Mouse (Mus musculus) neural tube, embryonic 12.5 days (tissue): ENCODE measurements around the gene Gmip. TPM values are rescaled to one million over a fixed set of nuclear protein-coding genes. Genes with fewer than 3 reads are reported as not detected.

Source experiments
- ATAC-seq: fragments of 200-750 bp; cut with Nextera tagmentation; 2 replicates; pipeline ENCODE4 v1.8.0; 2017; ENCODE audit warnings: low read depth, mild to moderate bottlenecking, moderate TSS enrichment, moderate library complexity; ENCODE audit not compliant: low FRiP score
- H3K27ac ChIP-seq: fragments of 300-500 bp; sonication (generic); 2 replicates; pipeline ENCODE4 v1.5.1; 2016
- H3K27me3 ChIP-seq: fragments of 300-500 bp; sonication (generic); replicated peaks from 2 replicates; pipeline ENCODE4 v1.6.1; 2016; ENCODE audit warnings: mild to moderate bottlenecking
- H3K36me3 ChIP-seq: fragments of 300-500 bp; sonication (generic); 2 replicates; pipeline ENCODE4 v1.6.1; 2016; ENCODE audit warnings: mild to moderate bottlenecking
- H3K4me1 ChIP-seq: fragments of 300-500 bp; sonication (generic); 2 replicates; pipeline ENCODE4 v1.6.1; 2016
- H3K4me2 ChIP-seq: fragments of 300-500 bp; sonication (generic); replicated peaks from 2 replicates; pipeline ENCODE4 v1.6.1; 2016; ENCODE audit warnings: mild to moderate bottlenecking
- H3K4me3 ChIP-seq: fragments of 300-500 bp; sonication (generic); 2 replicates; pipeline ENCODE4 v1.5.1; 2016
- H3K9ac ChIP-seq: fragments of 300-500 bp; sonication (generic); 2 replicates; pipeline ENCODE4 v1.6.1; 2016; ENCODE audit warnings: mild to moderate bottlenecking
- H3K9me3 ChIP-seq: fragments of 300-500 bp; sonication (generic); 2 replicates; pipeline ENCODE4 v1.6.1; 2016; ENCODE audit warnings: mild to moderate bottlenecking
- WGBS: fragments of 180-500 bp; shearing (Covaris S2); methylation state at CpG from one replicate; pipeline ENCODE4 v1.1.7; 2016; 5-methylcytosine and 5-hydroxymethylcytosine counted together
- polyA plus RNA-seq: library from polyadenylated mRNA; unstranded; fragments of >200 nt; fragmentation: Nextera tagmentation; extraction: Ambion mirVana; gene quantifications from 2 replicates; pipeline ENCODE4 v1.2.1, GENCODE M21; 2016

The Gmip gene
- polyA plus RNA-seq, 1 experiment from 2014 or later: 28.0 TPM

DNA sequence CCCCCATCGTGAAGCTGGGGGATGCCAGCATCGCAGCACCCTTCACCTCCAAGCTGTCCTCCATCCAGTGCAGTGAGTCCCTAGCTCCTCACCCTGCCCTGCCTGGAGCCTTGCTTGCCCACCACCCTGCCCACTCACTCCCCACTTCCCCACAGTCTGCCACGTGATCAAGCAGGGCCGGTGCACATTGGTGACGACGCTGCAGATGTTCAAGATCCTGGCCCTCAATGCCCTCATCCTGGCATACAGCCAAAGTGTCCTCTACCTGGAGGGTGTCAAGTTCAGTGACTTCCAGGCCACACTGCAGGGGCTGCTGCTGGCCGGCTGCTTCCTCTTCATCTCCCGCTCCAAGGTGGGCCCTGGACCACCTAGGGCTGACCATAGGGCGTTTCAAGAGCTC, 3.0 kb upstream of the Gmip start:
- Histone ChIP-seq H3K4me2 (no peak overlapping the region), H3K27me3 (no peaks in the 10 kb centered on the region), H3K9me3 (no peaks in the 10 kb centered on the region), H3K4me1 (peaks cover 16% of the 10 kb centered on the region), H3K27ac (no peak overlapping the region), H3K36me3 (peaks cover 73% of the 10 kb centered on the region), H3K4me3 (no peak overlapping the region), H3K9ac (no peak overlapping the region)
- ATAC-seq: no peak
- 98% methylated on average over 9 of the region's 9 CpGs for WGBS

DNA sequence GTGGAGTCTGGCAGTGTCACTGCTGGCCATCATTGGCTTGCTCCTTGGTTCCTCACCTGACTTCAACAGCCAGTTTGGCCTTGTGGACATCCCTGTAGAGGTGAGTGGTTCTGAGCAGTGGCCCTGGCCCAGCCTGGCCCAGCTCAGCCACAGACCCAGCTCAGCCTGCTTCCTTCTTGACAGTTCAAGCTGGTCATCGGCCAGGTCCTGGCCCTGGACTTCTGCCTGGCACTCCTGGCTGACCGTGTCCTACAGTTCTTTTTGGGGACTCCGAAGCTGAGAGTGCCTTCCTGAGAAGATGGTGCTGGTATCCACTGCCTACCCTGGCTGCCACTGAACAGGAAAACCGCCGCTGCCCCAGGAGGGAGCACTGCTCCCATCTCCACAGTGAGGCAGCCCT, 1.2 kb upstream of the Gmip start:
- Histone ChIP-seq H3K4me3 (no peak overlapping the region), H3K27ac (no peak overlapping the region), H3K27me3 (no peaks in the 10 kb centered on the region), H3K36me3 (peaks cover 65% of the 10 kb centered on the region), H3K4me2 (no peak overlapping the region), H3K4me1 (peaks cover 16% of the 10 kb centered on the region), H3K9me3 (no peaks in the 10 kb centered on the region), H3K9ac (no peak overlapping the region)
- ATAC-seq: no peak
- WGBS: 92% methylated on average over 5 of the region's 5 CpGs

DNA sequence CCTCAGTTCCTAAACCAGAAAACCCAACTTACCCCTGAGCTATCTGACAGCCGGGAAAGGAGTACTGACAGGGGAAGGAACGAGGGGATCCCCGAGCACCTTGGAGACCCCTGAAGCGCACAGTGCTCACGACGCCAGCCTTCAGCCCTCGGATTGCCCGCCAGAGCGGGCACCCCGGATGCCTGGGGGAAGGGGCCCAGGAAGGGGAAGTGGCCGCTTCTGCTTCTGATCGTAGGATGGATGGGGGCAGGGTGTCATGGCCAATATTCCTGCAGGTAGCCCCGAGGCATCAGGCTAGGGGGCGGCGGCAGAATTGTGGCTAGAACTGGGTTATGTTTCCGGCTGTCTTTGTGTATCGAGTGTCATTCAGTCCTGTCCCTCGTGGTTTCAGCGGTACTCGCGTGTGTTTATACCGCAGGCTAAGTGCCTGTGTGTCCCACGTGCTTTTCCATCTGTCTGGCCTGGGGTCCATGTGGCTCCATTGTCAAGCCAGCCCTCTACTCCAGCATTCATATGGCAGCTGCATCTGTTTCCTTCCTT, 455 bp downstream of the Gmip start:
- Histone ChIP-seq H3K27me3 (no peaks in the 10 kb centered on the region), H3K9me3 (no peaks in the 10 kb centered on the region), H3K27ac (peak overlapping the region; percentile 50; the same call in 1 of the 2 replicates), H3K4me3 (peak overlapping the region; percentile 47), H3K4me2 (peak overlapping the region; percentile 87), H3K4me1 (peaks cover 16% of the 10 kb centered on the region), H3K36me3 (peaks cover 54% of the 10 kb centered on the region), H3K9ac (peak overlapping the region; percentile 79)
- ATAC-seq: peak; percentile 77
- 3% methylated on average over 23 of the region's 23 CpGs for WGBS

DNA sequence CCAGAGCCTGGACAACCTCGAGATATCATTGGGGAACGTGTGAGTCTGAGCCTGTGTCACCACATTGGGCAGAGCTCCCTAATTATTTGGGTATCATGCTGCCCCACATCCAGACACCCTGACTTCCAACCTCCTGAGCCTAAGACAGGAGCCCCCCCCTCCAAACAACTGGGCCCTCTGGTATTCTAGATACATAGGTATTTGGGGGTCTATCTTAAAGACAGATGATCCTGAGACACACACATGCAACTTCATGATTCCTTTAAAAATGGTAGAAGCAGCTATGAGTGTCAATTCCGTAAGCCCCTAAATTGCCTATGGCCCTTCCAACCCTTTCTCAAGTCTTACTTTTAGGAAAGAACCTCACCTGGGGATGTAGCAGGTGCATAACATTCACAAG, 1.3 kb downstream of the Gmip start:
- ATAC-seq: no peak
- no peaks in the 10 kb centered on the region for H3K9me3 ChIP-seq
- no peak overlapping the region for H3K9ac ChIP-seq
- no peaks in the 10 kb centered on the region for H3K27me3 ChIP-seq
- H3K4me1 ChIP-seq: peaks cover 16% of the 10 kb centered on the region
- WGBS: 79% methylated on average over 3 of the region's 3 CpGs
- H3K4me2 ChIP-seq: peak overlapping the region; percentile 87
- H3K27ac ChIP-seq: no peak overlapping the region
- H3K36me3 ChIP-seq: peaks cover 56% of the 10 kb centered on the region
- H3K4me3 ChIP-seq: no peak overlapping the region

DNA sequence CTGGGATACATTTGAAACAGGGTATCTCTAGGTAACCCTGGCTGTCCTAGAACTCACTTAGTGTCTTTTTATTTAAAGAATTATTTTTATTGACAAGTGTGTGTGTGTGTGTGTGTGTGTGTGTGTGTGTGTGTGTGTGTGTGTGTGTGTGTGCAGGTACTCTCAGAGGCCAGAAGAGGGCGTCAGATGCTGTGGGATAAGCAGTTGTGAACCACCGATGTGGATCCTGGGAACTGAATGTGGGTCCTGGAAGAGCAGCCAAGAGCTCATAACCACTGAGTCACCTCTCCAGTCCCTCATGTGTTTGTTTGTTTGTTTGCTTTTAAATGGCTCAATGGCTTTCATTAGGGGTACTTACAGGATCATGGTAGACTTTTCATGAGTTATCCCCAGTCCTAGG, 6.4 kb downstream of the Gmip start:
- Histone ChIP-seq H3K27ac (no peak overlapping the region), H3K9ac (no peak overlapping the region), H3K27me3 (no peaks in the 10 kb centered on the region), H3K36me3 (peaks cover 56% of the 10 kb centered on the region), H3K4me3 (no peak overlapping the region), H3K9me3 (no peaks in the 10 kb centered on the region), H3K4me2 (no peak overlapping the region), H3K4me1 (no peaks in the 10 kb centered on the region)
- 79% methylated on average over 2 of the region's 2 CpGs for WGBS
- no peak for ATAC-seq

DNA sequence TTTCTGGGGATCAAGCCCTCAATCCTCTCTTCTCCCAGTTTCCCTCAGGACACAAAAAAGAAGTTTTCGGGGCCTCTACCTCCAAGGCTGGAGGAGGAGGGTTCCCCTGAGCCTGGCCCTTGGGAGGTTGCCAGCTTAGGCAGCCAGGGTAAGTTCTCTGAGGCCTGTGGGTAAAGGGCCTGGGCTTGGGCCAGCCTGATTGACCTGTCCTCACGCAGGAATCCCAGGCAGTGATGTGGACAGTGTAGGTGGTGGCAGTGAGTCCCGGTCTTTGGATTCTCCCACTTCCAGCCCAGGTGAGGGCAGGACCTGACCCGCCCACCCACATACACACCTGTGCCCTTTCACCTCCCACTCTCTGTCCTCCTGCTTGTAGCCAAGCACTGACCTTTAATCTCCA, 6.9 kb downstream of the Gmip start:
- 0 out of 2 replicates have a peak, but pooled peaks cover under 1% of the 10 kb centered on the region for H3K27me3 ChIP-seq
- H3K36me3 ChIP-seq: peaks cover 58% of the 10 kb centered on the region
- no peak overlapping the region for H3K27ac ChIP-seq
- H3K9me3 ChIP-seq: no peaks in the 10 kb centered on the region
- over 99% methylated on average over 4 of the region's 4 CpGs for WGBS
- H3K4me1 ChIP-seq: no peaks in the 10 kb centered on the region
- no peak overlapping the region for H3K9ac ChIP-seq
- no peak for ATAC-seq
- H3K4me3 ChIP-seq: no peak overlapping the region
- no peak overlapping the region for H3K4me2 ChIP-seq

DNA sequence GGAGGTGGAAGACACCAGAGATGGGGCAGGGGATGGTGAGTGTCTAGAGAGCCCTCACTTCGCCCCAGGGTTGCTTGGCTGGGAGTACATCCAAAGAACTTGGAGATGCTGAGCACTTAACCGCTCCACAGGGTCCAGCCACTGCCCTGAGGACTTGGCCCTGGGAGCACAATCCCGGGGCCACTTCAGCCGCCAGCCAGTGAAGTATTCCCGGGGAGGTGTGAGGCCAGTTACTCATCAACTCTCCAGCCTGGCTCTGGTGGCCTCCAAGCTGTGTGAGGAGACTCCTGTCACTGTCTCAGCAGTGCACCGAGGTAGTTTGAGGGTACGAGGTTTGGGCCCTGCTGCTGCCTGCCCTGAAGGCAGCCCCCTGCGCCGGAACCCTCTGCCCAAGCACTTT, 12.0 kb downstream of the Gmip start:
- Histone ChIP-seq H3K9me3 (no peaks in the 10 kb centered on the region), H3K36me3 (peaks cover 38% of the 10 kb centered on the region), H3K4me1 (peaks cover 24% of the 10 kb centered on the region), H3K9ac (no peak overlapping the region), H3K27me3 (peaks cover 5% of the 10 kb centered on the region; the same call in 1 of the 2 replicates), H3K27ac (no peak overlapping the region), H3K4me3 (no peak overlapping the region), H3K4me2 (no peak overlapping the region)
- 76% methylated on average over 9 of the region's 9 CpGs for WGBS
- no peak for ATAC-seq

DNA sequence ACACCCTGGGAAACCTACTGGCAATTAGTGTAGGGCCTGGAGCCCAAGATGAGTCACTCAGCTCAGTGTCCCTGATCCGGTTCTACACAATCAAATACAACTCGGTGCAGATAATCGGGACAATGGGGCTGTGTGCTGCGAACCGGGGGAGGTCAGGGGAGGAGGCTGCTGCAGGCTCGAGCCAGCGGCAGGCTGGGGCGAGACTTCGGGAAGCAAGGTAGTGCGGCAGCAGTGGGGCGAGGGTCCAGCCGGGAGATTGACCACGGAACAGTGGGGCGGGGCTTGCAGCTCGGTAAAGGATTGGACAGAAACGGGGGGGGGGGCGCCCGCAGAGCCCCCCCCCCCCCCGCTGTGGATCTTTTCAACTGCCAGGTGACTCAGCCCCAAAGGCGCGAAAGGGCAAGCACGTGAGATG, 13.5 kb downstream of the Gmip start:
- H3K27ac ChIP-seq: no peak overlapping the region

DNA sequence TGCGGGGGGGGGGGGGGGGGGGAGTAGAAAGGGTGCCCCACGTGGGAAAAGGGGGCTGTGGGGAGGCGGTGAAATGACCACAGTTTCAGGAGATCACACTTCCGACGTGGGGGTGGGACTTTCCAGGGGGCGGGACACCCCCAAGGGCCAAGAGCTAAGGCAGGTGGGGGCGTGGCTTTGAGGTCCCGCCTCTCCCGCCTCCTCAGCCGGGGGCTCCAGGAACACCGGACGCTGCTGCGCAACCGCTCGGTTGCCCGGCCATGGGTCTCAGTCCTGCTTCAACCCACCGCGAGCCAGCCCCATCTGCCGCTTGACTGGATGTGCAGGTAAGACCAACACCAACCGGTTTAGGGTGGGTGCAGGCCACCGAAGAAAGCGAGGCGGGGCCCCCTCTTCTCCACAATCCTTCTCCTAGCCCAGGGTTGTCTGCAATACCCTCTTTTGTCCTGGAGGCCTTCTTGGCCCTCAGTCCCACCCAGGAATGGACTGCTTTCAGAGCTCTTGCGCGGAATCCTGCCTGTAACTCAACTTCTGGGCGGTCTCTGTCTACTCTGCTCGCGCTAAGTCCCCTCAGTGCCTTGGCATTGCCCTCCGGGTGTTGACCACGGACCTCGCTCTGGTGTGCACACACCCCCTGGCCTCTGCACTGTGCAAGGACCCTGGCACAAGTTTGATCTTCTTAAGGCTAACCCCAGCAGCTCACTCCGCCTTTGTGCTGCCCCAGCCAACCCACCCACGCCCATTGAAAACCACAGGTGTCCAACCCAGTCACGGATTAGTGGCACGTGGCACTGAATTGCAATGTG, 14.1 kb downstream of the Gmip start, which contains the start of gene Lpar2:
TSS of gene Lpar2 (plus strand) at position 44 of the 806 bp plus-strand sequence.
- no peaks in the 10 kb centered on the region for H3K9me3 ChIP-seq
- peaks cover 5% of the 10 kb centered on the region; the same call in 1 of the 2 replicates for H3K27me3 ChIP-seq
- 1% methylated on average over 33 of the region's 35 CpGs for WGBS
- H3K9ac ChIP-seq: peak within 1 kb of the TSS; percentile 68
- peak within 1 kb of the TSS; percentile 89 for H3K4me2 ChIP-seq
- peak; percentile 71 for ATAC-seq
- H3K4me1 ChIP-seq: peaks cover 24% of the 10 kb centered on the region
- H3K36me3 ChIP-seq: peaks cover 31% of the 10 kb centered on the region
- H3K27ac ChIP-seq: no peak within 1 kb of the TSS
- H3K4me3 ChIP-seq: peak within 1 kb of the TSS; percentile 53

More for the DNA sequence above, 13.5 kb downstream of the Gmip start:
- peak overlapping the region; percentile 53 for H3K4me3 ChIP-seq
- H3K36me3 ChIP-seq: peaks cover 35% of the 10 kb centered on the region
- H3K27me3 ChIP-seq: peaks cover 5% of the 10 kb centered on the region; the same call in 1 of the 2 replicates
- no peaks in the 10 kb centered on the region for H3K9me3 ChIP-seq
- H3K4me1 ChIP-seq: peaks cover 24% of the 10 kb centered on the region
- peak overlapping the region; percentile 89 for H3K4me2 ChIP-seq
- WGBS: 0% methylated on average over 18 of the region's 22 CpGs
- H3K9ac ChIP-seq: peak overlapping the region; percentile 68
- peak; percentile 69 for ATAC-seq

DNA sequence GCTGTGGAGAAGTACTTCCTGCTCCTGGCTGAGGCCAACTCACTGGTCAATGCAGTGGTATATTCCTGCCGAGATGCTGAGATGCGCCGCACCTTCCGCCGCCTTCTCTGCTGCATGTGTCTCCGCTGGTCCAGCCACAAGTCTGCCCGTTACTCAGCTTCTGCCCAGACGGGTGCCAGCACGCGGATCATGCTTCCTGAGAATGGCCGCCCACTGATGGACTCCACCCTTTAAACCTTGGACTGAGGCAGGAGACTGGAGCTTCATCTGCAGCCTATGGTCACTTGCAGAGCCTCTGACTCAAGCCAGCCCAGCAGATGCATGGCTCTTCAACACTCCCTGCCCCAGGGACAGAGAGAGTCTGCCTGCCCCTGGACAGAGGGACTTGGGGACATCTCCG, 17.9 kb downstream of the Gmip start:
- ATAC-seq: no peak
- Histone ChIP-seq H3K9ac (no peak overlapping the region), H3K27ac (no peak overlapping the region), H3K27me3 (no peaks in the 10 kb centered on the region), H3K9me3 (no peaks in the 10 kb centered on the region), H3K36me3 (peaks cover 21% of the 10 kb centered on the region), H3K4me2 (no peak overlapping the region), H3K4me3 (no peak overlapping the region), H3K4me1 (peaks cover 24% of the 10 kb centered on the region)
- 91% methylated on average over 12 of the region's 12 CpGs for WGBS

DNA sequence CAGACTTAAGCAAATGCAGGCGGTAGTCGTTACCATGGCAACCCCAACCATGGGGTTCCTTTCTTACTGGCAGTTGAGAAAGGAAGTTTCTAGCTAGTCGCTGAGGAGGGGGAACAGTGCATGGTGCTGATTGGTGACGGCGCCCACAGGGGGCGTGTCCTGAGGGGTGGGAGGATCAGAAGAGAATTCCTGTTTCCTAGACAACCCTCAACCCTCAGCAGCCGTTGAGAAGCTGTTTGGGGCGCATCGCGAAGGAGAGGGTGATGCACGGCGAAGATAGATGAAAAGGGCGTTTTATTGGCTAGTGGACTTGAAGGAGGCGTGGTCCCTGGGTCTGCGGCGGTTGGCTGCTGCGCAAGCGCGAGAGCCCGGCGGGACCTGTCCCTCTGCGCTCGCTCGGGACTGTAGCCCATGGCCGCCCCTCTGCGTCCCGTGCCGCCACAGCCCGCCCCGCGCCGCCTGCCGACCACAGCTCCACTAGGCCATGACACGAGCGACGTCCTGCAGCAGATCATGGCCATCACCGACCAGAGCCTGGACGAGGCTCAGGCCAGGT, 23.9 kb downstream of the Gmip start, which contains the start of gene Pbx4:
TSS of gene Pbx4 (plus strand) at position 194 of the 556 bp plus-strand sequence.
- Histone ChIP-seq H3K27me3 (no peaks in the 10 kb centered on the region), H3K4me1 (peaks cover 17% of the 10 kb centered on the region), H3K36me3 (peaks cover 3% of the 10 kb centered on the region), H3K9ac (peak within 1 kb of the TSS; percentile 76), H3K27ac (peak within 1 kb of the TSS; percentile 80; the same call in 1 of the 2 replicates), H3K4me2 (peak within 1 kb of the TSS; percentile 81), H3K9me3 (no peaks in the 10 kb centered on the region), H3K4me3 (peak within 1 kb of the TSS; percentile 70)
- WGBS: 0% methylated on average over 38 of the region's 38 CpGs
- peak; percentile 99 for ATAC-seq

DNA sequence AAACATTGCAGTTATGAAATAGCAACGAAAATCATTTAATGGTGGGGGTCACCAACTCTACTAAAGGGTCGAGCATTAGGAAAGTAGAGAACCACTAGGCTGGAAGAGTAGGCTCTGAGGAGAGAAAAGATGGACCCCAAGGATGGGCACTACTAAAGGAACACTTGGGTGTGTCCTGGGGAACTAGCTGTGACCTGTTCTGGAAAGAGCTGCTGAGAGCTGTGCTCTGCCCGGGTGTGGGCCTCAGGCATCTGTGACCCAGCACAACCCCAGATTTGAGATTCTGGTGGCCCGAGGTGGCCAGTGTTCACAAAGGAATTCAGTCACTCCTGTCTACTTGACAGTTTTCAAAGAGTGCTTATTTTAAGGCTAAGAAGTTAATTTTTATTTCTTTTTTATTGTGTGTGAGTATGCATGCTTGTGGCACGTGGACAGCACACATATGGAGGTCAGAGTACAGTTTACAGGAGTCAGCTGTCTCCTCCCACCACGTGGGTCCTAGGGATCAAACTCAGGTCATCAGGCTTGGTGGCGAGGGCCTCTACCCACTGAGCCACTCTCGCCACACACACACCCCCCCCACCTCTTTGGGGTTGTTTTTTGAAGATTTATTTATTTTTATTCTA, 28.7 kb downstream of the Gmip start:
- ATAC-seq: no peak
- H3K4me3 ChIP-seq: no peak overlapping the region
- no peaks in the 10 kb centered on the region for H3K27me3 ChIP-seq
- H3K36me3 ChIP-seq: peaks cover 4% of the 10 kb centered on the region; the same call in 1 of the 2 replicates
- WGBS: 80% methylated on average over 8 of the region's 8 CpGs
- H3K27ac ChIP-seq: no peak overlapping the region
- H3K4me2 ChIP-seq: no peak overlapping the region
- H3K9me3 ChIP-seq: no peaks in the 10 kb centered on the region
- peaks cover 13% of the 10 kb centered on the region for H3K4me1 ChIP-seq
- H3K9ac ChIP-seq: no peak overlapping the region
